Mouse (Mus musculus): Measurements from ENCODE around the gene Dmwd.

GRCm38 (mm10) chr7:19069500-19069899 is 6.5 kb upstream of the Dmwd start:
- TF ChIP-seq CTCF (conservative IDR thresholded peaks at IDR 0.05; ENCODE audit: insufficient read depth, insufficient read length, low read depth, low read length): peak; percentile 60
- TF ChIP-seq POLR2A (IDR thresholded peaks at IDR 0.05; ENCODE audit: low read depth, low read length): no peak
